Mouse (Mus musculus) heart, embryonic 12.5 days (tissue): ENCODE measurements around the gene Smg8. TPM values are rescaled to one million over a fixed set of nuclear protein-coding genes. Genes with fewer than 3 reads are reported as not detected.

Source experiments
- ATAC-seq: fragments of 200-750 bp; cut with Nextera tagmentation; 2 replicates; pipeline ENCODE4 v1.8.0; 2017; ENCODE audit warnings: moderate TSS enrichment, moderate library complexity; ENCODE audit not compliant: insufficient number of reproducible peaks, low FRiP score
- H3K27ac ChIP-seq: fragments of 300-500 bp; sonication (generic); 2 replicates; pipeline ENCODE4 v1.5.1; 2016; ENCODE audit warnings: mild to moderate bottlenecking, moderate library complexity; ENCODE audit not compliant: poor library complexity, severe bottlenecking
- H3K27me3 ChIP-seq: fragments of 300-500 bp; sonication (generic); replicated peaks from 2 replicates; pipeline ENCODE4 v1.6.1; 2016; ENCODE audit warnings: mild to moderate bottlenecking, moderate library complexity
- H3K36me3 ChIP-seq: fragments of 300-500 bp; sonication (generic); 2 replicates; pipeline ENCODE4 v1.6.1; 2016; ENCODE audit warnings: mild to moderate bottlenecking, moderate library complexity
- H3K4me1 ChIP-seq: fragments of 300-500 bp; sonication (generic); replicated peaks from 2 replicates; pipeline ENCODE4 v1.6.1; 2016; ENCODE audit warnings: mild to moderate bottlenecking
- H3K4me2 ChIP-seq: fragments of 300-500 bp; sonication (generic); 2 replicates; pipeline ENCODE4 v1.6.1; 2016; ENCODE audit warnings: mild to moderate bottlenecking, moderate library complexity
- H3K4me3 ChIP-seq: fragments of 300-500 bp; sonication (generic); 2 replicates; pipeline ENCODE4 v1.5.1; 2016; ENCODE audit warnings: mild to moderate bottlenecking
- H3K9ac ChIP-seq: fragments of 300-500 bp; sonication (generic); 2 replicates; pipeline ENCODE4 v1.6.1; 2016; ENCODE audit warnings: mild to moderate bottlenecking, moderate library complexity
- H3K9me3 ChIP-seq: fragments of 300-500 bp; sonication (generic); replicated peaks from 2 replicates; pipeline ENCODE4 v1.6.1; 2016; ENCODE audit warnings: mild to moderate bottlenecking, moderate library complexity
- WGBS: fragments of 180-500 bp; shearing (Covaris S2); methylation state at CpG from one replicate; pipeline ENCODE4 v1.1.7; 2016; 5-methylcytosine and 5-hydroxymethylcytosine counted together
- microRNA counts: library from miRNA; unstranded; fragments of <30 nt; microRNA quantifications from one replicate; lab custom pipeline; 2017
- microRNA-seq: library from miRNA; unstranded; fragments of <30 nt; microRNA quantifications from one replicate; pipeline ENCODE4, GENCODE M21; 2017
- polyA plus RNA-seq: library from polyadenylated mRNA; unstranded; fragments of >200 nt; fragmentation: Nextera tagmentation; extraction: Ambion mirVana; gene quantifications from 2 replicates; pipeline ENCODE4 v1.2.1, GENCODE M21; 2016

The Smg8 gene
- polyA plus RNA-seq, 1 experiment from 2014 or later: 17.7 TPM

- Histone ChIP-seq H3K27me3 (no peaks in the 10 kb centered on the region), H3K4me1 (no peaks in the 10 kb centered on the region), H3K9ac (no peak overlapping the region), H3K4me3 (no peak overlapping the region), H3K36me3 (peaks cover 63% of the 10 kb centered on the region), H3K9me3 (no peaks in the 10 kb centered on the region), H3K4me2 (no peak overlapping the region), H3K27ac (no peak overlapping the region)
- 80% methylated on average over 9 of the region's 9 CpGs for WGBS
- no peak for ATAC-seq
Measured at GRCm38 (mm10) chr11:87039307-87039963, 47.1 kb downstream of the Smg8 start.

GRCm38 (mm10) chr11:87036180-87036579 is 50.4 kb downstream of the Smg8 start:
- peaks cover 46% of the 10 kb centered on the region for H3K36me3 ChIP-seq
- no peaks in the 10 kb centered on the region for H3K4me1 ChIP-seq
- no peak for ATAC-seq
- H3K9me3 ChIP-seq: no peaks in the 10 kb centered on the region
- no peaks in the 10 kb centered on the region for H3K27me3 ChIP-seq
- H3K9ac ChIP-seq: no peak overlapping the region
- no peak overlapping the region for H3K4me3 ChIP-seq
- no peak overlapping the region for H3K27ac ChIP-seq
- H3K4me2 ChIP-seq: no peak overlapping the region
- 59% methylated on average over 4 of the region's 4 CpGs for WGBS

- Histone ChIP-seq H3K4me2 (no peak overlapping the region), H3K9ac (no peak overlapping the region), H3K4me3 (no peak overlapping the region), H3K27me3 (no peaks in the 10 kb centered on the region), H3K36me3 (0 out of 2 replicates have a peak, but pooled peaks cover 2% of the 10 kb centered on the region), H3K4me1 (peaks cover 6% of the 10 kb centered on the region), H3K9me3 (no peaks in the 10 kb centered on the region), H3K27ac (no peak overlapping the region)
- WGBS: 63% methylated on average over 3 of the region's 3 CpGs
- no peak for ATAC-seq
Measured at GRCm38 (mm10) chr11:87028212-87028611, 58.4 kb downstream of the Smg8 start.

MicroRNAs within 50 kb of the gene (microRNA counts, 519-probe panel; counts per million panel counts)
- 6,855 counts per million, percentile 85 among the panel's probes with 10 or more counts for microRNA mmu-miR-301a (lab: Ali Mortazavi, UCI)

Small RNAs within 50 kb of the gene (microRNA-seq; reads per million reads assigned to microRNA genes)
- gene Mir301: 1,769 reads per million, percentile 82 among the genes with 10 or more reads in this experiment

Other genes with a start within 250 kb of the Smg8 start
- gene Ypel2, start 93.1 kb downstream of the Smg8 start, polyA plus RNA-seq: 24.0 and 25.8 TPM in 2 replicates
- 26.9 and 29.1 TPM in 2 replicates for gene Gdpd1, start 12.7 kb downstream of the Smg8 start, polyA plus RNA-seq
- gene Prr11, start 21.9 kb upstream of the Smg8 start, polyA plus RNA-seq: 8.2 and 9.1 TPM in 2 replicates
- 75.0 and 81.4 TPM in 2 replicates for gene Ska2, start 22.5 kb upstream of the Smg8 start, polyA plus RNA-seq
- gene Trim37, start 40.3 kb upstream of the Smg8 start, polyA plus RNA-seq: 24.5 and 28.2 TPM in 2 replicates